Mouse (Mus musculus) cortical plate, adult 2 months (tissue): Measurements from ENCODE around the gene Anks1. TPM values are rescaled to one million over a fixed set of nuclear protein-coding genes. Genes with fewer than 3 reads are reported as not detected.
A peak's percentile ranks its signal among the peaks of the same experiment; 100 is the strongest.

ENCODE experiments used
- H3K27ac ChIP-seq: fragments of 200-500 bp; 2 replicates; pipeline ENCODE4 v1.5.1; 2012; ENCODE audit warnings: low read length, control low read depth, inconsistent platforms; ENCODE audit not compliant: insufficient read depth
- H3K4me1 ChIP-seq: fragments of 200-500 bp; 2 replicates; pipeline ENCODE4 v1.6.1; 2011; ENCODE audit warnings: low read length; ENCODE audit not compliant: control insufficient read depth, insufficient read depth
- H3K4me3 ChIP-seq: fragments of 200-500 bp; 2 replicates; pipeline ENCODE4 v1.5.1; 2011; ENCODE audit warnings: mild to moderate bottlenecking, low read length, control low read depth; ENCODE audit not compliant: insufficient read depth
- CTCF ChIP-seq: fragments of 200-500 bp; IDR thresholded peaks from 2 replicates; pipeline ENCODE4 v1.5.1; 2011; ENCODE audit warnings: mild to moderate bottlenecking, control low read depth, low read length; ENCODE audit not compliant: insufficient read depth; ENCODE audit errors: extremely low read depth
- POLR2A ChIP-seq: fragments of 200-500 bp; IDR thresholded peaks from 2 replicates; pipeline ENCODE4 v1.6.1; 2011; ENCODE audit warnings: mild to moderate bottlenecking, low read length, control low read depth; ENCODE audit not compliant: insufficient read depth; ENCODE audit errors: extremely low read depth
- polyA plus RNA-seq: library from polyadenylated mRNA; depleted of rRNA; stranded (reverse); fragments of >200 nt; gene quantifications from 2 replicates; pipeline ENCODE4 v1.2.3, GENCODE M21; 2012

The Anks1 gene
- polyA plus RNA-seq, 1 experiment = 39.8 TPM

GRCm38 (mm10) chr17:28050210-28050609 is 141.1 kb downstream of the Anks1 start:
- Histone ChIP-seq H3K27ac (no peak overlapping the region), H3K4me3 (no peak overlapping the region), H3K4me1 (no peaks in the 10 kb centered on the region)
- TF ChIP-seq POLR2A (no peak), CTCF (no peak)

GRCm38 (mm10) chr17:28052293-28052863 is 143.3 kb downstream of the Anks1 start:
- TF ChIP-seq POLR2A = no peak
- TF ChIP-seq CTCF = no peak
- Histone ChIP-seq H3K4me1 (no peaks in the 10 kb centered on the region), H3K27ac (no peak overlapping the region), H3K4me3 (no peak overlapping the region)

- TF ChIP-seq POLR2A = no peak
Observed at GRCm38 (mm10) chr17:28058346-28058745, 149.2 kb downstream of the Anks1 start.

GRCm38 (mm10) chr17:28060681-28061080 is 151.6 kb downstream of the Anks1 start:
- TF ChIP-seq POLR2A (no peak), CTCF (no peak)
- Histone ChIP-seq H3K4me3 (no peak overlapping the region), H3K27ac (no peak overlapping the region), H3K4me1 (no peaks in the 10 kb centered on the region)

More at GRCm38 (mm10) chr17:28058346-28058745, 149.2 kb downstream of the Anks1 start:
- Histone ChIP-seq H3K27ac (no peak overlapping the region), H3K4me3 (no peak overlapping the region), H3K4me1 (no peaks in the 10 kb centered on the region)

GRCm38 (mm10) chr17:28061472-28061871 is 152.4 kb downstream of the Anks1 start:
- Histone ChIP-seq H3K4me1 (no peaks in the 10 kb centered on the region), H3K27ac (no peak overlapping the region), H3K4me3 (no peak overlapping the region)
- peak; percentile 63 for TF ChIP-seq CTCF
- TF ChIP-seq POLR2A = no peak

- TF ChIP-seq CTCF (no peak), POLR2A (no peak)
- no peaks in the 10 kb centered on the region for H3K4me1 ChIP-seq
Observed at GRCm38 (mm10) chr17:28062710-28063109, 153.6 kb downstream of the Anks1 start.

GRCm38 (mm10) chr17:28063163-28063562 is 154.1 kb downstream of the Anks1 start:
- no peaks in the 10 kb centered on the region for H3K4me1 ChIP-seq
- TF ChIP-seq POLR2A (no peak), CTCF (no peak)
- H3K4me3 ChIP-seq = no peak overlapping the region
- no peak overlapping the region for H3K27ac ChIP-seq

More at GRCm38 (mm10) chr17:28062710-28063109, 153.6 kb downstream of the Anks1 start:
- no peak overlapping the region for H3K27ac ChIP-seq
- no peak overlapping the region for H3K4me3 ChIP-seq

DNA sequence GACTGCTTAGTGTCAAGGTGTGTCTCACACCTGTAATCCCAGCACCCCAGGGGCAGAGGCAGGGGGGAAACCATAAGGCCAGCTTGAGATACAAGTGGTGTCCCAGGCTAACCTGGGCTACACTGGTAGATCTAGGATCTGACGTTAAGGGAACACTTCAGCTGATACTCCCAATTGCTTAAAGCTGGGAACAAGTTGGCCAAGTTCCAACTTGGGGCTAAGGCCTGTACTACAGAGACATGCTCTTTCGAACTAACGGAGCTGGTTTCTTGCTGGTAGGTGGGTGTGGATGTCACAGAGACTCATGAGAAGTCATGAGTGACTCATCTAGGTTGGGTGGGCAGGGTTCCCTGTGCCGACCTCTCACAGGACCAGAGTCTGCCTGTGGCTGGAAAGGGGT is 158.2 kb downstream of the Anks1 start:
- no peak for TF ChIP-seq POLR2A
- no peak for TF ChIP-seq CTCF
- Histone ChIP-seq H3K4me3 (no peak overlapping the region), H3K4me1 (no peaks in the 10 kb centered on the region), H3K27ac (no peak overlapping the region)

GRCm38 (mm10) chr17:28069446-28069845 is 160.3 kb downstream of the Anks1 start:
- TF ChIP-seq POLR2A (no peak), CTCF (no peak)
- no peak overlapping the region for H3K27ac ChIP-seq
- no peak overlapping the region for H3K4me3 ChIP-seq
- no peaks in the 10 kb centered on the region for H3K4me1 ChIP-seq

- no peaks in the 10 kb centered on the region for H3K4me1 ChIP-seq
- no peak overlapping the region for H3K4me3 ChIP-seq
- H3K27ac ChIP-seq = no peak overlapping the region
- TF ChIP-seq POLR2A = no peak
- TF ChIP-seq CTCF = no peak
Observed at GRCm38 (mm10) chr17:28070256-28070655, 161.2 kb downstream of the Anks1 start.

DNA sequence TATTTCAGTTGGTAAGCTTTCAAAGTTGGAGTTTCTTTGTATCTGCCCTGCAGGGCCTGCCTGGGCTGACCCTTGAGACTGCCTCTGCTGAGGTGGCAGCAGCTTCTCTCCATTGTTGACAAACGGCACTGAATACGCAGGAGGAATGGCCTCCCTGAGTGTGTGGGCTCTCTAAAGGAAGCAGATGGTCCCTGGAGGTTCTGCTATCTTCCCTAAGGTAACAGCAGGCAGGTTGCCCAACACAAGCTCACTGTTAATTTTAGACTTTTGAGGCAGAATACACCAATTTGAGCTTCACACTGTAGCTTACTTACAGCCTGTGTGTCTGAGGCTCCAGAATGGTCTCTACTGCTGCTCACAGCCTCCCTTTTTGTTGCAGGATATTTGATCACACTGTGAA is 163.6 kb downstream of the Anks1 start:
- Histone ChIP-seq H3K4me3 (no peak overlapping the region), H3K27ac (no peak overlapping the region), H3K4me1 (no peaks in the 10 kb centered on the region)
- TF ChIP-seq CTCF (no peak), POLR2A (no peak)

DNA sequence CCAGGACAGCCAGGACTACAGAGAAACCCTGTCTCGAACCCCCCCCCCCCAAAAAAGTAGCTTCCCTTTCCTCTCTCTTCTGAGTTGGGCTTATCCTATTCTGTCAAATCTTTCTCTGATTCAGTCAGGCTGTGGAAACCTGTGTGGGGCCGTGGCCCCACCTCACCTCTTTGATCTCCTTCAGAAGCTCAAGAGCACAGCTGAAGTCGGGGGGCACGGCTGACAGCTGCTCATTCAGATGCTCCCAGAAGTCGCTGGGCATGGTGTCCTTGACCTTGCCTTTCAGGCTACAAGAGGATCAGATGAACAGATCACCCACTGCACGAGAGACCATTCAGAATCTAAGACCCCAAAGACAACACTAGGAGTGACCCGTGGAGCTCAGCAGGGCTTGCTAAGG is 165.4 kb downstream of the Anks1 start:
- no peak overlapping the region for H3K4me3 ChIP-seq
- H3K4me1 ChIP-seq = no peaks in the 10 kb centered on the region
- H3K27ac ChIP-seq = no peak overlapping the region
- TF ChIP-seq POLR2A = no peak
- no peak for TF ChIP-seq CTCF
